Mouse (Mus musculus) hematopoietic multipotent progenitor cell, adult 10-12 weeks (in vitro differentiated cells): ENCODE results near the gene Hoxc11. TPM values are rescaled to one million over a fixed set of nuclear protein-coding genes. Genes with fewer than 3 reads are reported as not detected.

Experiments
- polyA plus RNA-seq: library from polyadenylated mRNA; stranded (reverse); fragments of >175 nt; gene quantifications from 2 replicates; pipeline ENCODE4 v1.2.3, GENCODE M21; 2012; ENCODE audit warnings: low replicate concordance

The Hoxc11 gene
- polyA plus RNA-seq, result not detected in 2 replicates

DNA sequence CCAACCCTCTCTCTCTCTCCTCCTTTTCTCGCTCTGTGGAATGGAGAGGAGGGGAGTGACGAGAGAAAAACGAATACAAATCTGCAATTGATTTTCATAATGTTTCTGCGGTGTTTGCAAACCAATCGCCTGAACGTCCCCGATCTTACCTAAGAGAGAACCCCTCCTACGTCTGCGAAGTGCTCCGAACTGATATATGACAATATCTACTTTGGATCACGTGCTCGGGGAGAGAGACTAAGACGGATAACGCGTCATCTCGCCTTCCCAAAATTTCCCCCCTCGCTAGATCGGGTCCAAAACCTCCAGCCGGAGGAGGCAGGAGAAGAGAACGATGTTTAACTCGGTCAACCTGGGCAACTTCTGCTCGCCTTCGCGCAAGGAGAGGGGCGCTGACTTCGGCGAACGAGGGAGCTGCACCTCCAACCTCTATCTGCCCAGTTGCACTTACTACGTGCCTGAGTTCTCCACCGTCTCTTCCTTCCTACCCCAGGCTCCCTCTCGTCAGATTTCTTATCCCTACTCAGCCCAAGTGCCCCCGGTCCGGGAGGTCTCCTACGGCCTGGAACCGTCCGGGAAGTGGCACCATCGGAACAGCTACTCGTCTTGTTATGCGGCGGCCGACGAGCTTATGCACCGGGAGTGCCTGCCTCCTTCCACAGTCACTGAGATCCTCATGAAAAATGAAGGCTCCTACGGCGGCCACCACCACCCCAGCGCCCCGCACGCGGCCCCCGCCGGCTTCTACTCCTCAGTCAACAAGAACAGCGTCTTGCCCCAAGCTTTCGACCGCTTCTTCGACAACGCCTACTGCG, at the start of gene Hoxc11:
TSS of gene Hoxc11 (plus strand) at position 236 of the 815 bp plus-strand sequence.

DNA sequence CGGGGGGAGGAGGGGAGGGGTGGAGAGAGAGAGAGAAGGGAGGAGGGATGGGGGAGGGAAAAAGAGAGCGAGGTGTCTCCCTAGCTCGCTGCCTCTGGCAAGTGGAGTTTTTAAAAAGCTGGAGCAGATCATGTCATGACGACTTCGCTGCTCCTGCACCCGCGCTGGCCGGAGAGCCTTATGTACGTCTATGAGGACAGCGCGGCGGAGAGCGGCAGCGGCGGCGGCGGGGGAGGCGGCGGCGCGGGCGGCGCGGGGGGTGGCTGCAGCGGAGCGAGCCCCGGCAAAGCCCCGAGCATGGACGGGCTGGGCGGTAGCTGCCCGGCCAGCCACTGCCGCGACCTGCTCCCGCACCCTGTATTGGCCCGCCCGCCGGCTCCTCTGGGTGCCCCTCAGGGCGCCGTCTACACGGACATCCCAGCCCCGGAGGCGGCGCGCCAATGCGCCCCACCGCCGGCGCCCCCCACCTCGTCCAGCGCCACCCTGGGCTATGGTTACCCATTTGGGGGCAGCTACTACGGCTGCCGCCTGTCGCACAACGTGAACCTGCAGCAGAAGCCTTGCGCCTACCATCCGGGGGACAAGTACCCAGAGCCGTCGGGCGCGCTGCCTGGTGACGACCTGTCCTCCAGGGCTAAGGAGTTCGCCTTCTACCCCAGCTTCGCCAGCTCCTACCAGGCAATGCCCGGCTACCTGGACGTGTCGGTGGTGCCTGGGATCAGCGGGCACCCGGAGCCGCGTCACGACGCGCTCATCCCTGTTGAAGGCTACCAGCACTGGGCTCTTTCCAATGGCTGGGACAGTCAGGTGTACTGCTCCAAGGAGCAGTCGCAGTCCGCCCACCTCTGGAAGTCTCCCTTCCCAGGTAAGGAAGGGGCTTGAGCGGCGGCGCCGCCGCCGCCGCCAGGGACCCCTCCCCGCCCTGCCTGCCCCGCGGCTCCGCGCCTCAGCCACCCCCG, 32.9 kb upstream of the Hoxc11 start, which contains the start of gene Hoxc13:
TSS of gene Hoxc13 (plus strand) at position 51 of the 959 bp plus-strand sequence.

DNA sequence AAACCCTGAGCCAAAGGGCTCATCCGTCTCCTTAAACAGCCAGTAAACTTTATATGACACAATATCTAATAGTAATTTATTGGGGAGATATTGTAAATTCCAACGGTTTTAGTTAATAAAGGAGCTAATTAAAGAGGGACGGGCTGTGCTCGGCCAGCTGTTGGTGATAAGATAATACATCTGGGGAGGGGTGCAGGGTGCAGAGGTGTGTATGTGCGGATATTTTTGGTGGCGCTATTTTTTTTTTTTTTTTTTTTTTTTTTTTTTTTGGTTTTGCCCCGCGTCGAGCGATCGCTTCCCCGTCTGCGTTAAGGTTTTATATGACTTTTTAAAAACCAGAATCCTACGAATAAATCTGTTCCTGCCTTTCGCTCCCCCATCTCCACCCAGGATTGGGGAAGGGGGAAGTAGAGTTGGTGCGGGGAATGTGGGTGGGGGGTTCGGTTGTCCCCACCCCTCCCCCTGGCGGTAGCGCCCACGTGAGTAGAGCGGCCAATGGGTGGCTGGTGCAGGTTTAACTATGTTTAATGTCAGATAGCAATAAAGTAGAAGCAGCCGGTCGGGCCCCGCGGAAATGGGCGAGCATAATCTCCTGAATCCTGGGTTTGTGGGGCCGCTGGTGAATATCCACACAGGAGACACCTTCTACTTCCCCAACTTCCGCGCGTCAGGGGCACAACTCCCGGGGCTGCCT, 17.8 kb upstream of the Hoxc11 start, which contains the start of gene Hoxc12:
TSS of gene Hoxc12 (plus strand) at position 479 of the 694 bp plus-strand sequence.

DNA sequence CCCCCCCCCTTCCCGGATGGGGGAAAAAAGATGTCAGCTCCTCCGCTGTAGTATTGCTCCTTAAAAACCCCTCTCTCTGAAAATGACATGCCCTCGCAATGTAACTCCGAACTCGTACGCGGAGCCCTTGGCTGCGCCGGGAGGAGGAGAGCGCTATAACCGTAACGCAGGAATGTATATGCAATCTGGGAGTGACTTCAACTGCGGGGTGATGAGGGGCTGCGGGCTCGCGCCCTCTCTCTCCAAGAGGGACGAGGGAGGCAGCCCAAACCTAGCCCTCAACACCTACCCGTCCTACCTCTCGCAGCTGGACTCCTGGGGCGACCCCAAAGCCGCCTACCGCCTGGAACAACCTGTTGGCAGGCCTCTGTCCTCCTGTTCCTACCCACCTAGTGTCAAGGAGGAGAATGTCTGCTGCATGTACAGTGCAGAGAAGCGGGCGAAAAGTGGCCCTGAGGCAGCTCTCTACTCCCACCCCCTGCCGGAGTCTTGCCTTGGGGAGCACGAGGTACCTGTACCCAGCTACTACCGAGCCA, 12.6 kb downstream of the Hoxc11 start, which contains the start of gene Hoxc10:
TSS of gene Hoxc10 (plus strand) at position 21 of the 536 bp plus-strand sequence.

DNA sequence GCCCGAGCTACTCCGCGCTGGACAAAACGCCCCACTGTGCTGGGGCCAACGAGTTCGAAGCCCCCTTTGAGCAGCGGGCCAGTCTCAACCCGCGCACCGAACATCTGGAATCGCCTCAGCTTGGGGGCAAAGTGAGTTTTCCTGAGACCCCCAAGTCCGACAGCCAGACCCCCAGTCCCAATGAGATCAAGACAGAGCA, 13.0 kb downstream of the Hoxc11 start, which contains the start of gene Hoxc5:
TSS of gene Hoxc5 (plus strand) at position 132 of the 199 bp plus-strand sequence.

DNA sequence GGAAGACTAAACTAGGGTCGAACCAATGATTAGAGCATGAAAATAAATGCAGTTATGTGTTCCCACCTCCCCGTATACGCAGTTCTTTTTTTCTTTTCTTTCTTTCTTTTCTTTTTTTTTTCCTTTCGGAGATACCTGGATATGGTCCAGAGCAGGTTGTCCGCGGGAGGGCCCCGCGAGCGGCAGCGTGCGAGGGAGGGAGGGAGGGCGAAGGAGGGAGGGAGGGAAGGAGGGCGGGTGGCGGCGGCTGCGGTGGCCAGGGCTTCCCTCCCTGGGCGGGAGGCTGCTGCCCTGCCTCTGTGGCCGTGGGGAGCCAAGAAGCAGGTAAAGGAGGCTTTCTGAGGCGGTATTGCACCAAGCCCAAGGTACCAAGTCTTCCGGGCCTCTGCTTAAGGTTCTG, 21.9 kb downstream of the Hoxc11 start, which contains the start of gene Hoxc9:
TSS of gene Hoxc9 (plus strand) at position 269 of the 400 bp plus-strand sequence.

DNA sequence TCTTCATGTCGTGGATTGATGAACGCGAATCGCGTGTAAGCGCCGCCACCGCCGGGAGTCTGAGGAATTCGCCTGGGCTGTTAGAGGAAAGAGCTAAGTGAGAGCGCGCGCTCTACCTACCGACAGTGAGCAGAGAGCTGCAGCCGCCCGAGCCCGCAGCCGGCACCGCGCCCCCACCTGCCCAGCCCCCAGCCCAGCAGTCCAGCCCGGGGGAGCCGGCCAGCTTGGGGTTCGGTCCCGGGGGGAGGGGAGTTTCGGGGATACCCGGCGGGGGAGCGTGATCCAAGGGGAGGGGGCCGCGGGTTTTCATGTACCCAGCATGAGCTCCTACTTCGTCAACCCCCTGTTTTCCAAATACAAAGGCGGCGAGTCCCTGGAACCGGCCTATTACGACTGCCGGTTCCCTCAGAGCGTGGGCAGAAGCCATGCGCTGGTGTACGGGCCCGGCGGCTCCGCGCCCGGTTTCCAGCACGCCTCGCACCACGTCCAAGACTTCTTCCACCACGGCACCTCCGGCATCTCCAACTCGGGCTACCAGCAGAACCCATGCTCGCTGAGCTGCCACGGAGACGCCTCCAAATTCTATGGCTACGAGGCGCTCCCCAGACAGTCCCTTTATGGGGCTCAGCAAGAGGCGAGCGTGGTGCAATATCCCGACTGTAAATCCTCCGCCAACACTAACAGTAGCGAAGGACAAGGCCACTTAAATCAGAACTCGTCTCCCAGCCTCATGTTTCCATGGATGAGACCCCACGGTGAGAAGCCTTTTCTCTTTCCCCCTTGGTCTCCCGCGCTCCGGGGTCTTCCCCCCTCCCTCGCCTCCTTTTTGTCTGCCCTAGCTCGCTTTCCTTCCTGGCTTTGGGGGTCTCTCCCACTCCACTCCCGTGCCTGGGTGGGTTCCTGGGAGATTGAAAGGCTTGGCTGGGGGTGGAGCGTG, 36.5 kb downstream of the Hoxc11 start, which contains the start of gene Hoxc8:
TSS of gene Hoxc8 (plus strand) at position 147 of the 937 bp plus-strand sequence.

DNA sequence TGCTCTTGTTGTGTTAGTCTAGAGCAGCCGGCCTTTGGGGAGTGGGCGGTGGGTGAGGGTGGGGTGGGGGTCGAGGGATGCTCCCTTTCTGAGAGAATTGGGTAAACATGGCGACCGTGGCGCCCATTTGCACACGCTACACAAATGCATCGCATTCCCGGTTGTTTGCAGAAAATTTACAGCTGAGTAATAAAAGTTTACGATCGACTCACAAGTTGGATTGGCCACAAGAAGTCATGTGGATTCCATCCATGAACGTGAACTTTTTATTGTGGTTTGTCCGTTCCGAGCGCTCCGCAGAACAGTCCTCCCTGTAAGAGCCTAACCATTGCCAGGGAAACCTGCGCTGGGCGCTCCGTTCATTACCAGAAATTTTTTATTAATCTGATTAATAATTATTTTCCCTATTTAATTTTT, 43.7 kb downstream of the Hoxc11 start, which contains the start of gene Hoxc6:
TSS of gene Hoxc6 (plus strand) at position 319 of the 417 bp plus-strand sequence.

Other genes with a start within 250 kb of the Hoxc11 start
- 53.8 and 56.9 TPM in 2 replicates for gene Calcoco1, start 232.2 kb upstream of the Hoxc11 start, polyA plus RNA-seq
- not detected in 2 replicates for gene Hoxc13, start 33.3 kb upstream of the Hoxc11 start, polyA plus RNA-seq
- not detected in 2 replicates for gene Hoxc12, start 17.7 kb upstream of the Hoxc11 start, polyA plus RNA-seq
- not detected in 2 replicates for gene Hoxc10, start 12.4 kb downstream of the Hoxc11 start, polyA plus RNA-seq
- gene Hoxc5, start 13.0 kb downstream of the Hoxc11 start, polyA plus RNA-seq, result not detected in 2 replicates
- 0.13 and 0.39 TPM in 2 replicates for gene Hoxc9, start 22.0 kb downstream of the Hoxc11 start, polyA plus RNA-seq
- gene Hoxc8, start 36.2 kb downstream of the Hoxc11 start, polyA plus RNA-seq, result not detected in 2 replicates
- gene Hoxc6, start 43.8 kb downstream of the Hoxc11 start, polyA plus RNA-seq, result 0.22 and 0.58 TPM in 2 replicates
- gene Hoxc4, start 64.5 kb downstream of the Hoxc11 start, polyA plus RNA-seq, result 0.72 and 2.6 TPM in 2 replicates
- 5.7 and 7.2 TPM in 2 replicates for gene Smug1, start 212.7 kb downstream of the Hoxc11 start, polyA plus RNA-seq